Mouse (Mus musculus): ENCODE measurements around the gene 1700025G04Rik. TPM values are rescaled to one million over a fixed set of nuclear protein-coding genes. Genes with fewer than 3 reads are reported as not detected.
A peak's percentile ranks its signal among the peaks of the same experiment; 100 is the strongest.

The 1700025G04Rik gene
- total and polyA plus RNA-seq, 3 experiments, result 1.5 to 19.5 (median 12.8) TPM

DNA sequence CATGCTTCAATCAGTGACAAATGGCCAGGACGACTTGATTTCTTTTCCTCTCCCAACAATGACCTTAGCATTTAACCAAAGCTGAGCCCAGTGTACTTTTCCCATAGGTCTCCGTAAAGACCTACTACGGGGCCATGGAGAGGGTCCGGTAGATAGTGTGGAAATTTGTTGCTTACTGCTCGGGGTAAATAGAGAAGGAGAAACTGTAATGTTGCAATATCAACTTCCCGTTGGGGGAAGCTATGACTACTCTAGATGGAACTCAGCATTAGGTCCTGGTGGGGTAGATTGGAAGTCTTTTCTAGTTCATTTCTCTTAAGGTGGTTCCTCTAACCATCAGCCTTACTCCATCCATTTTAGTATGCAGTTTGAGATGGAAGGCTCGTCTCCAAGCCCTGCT is 270.7 kb downstream of the 1700025G04Rik start:
- dilution Hi-C loops (cut with MboI; ENCODE audit: extremely low pct_ligation_motif_present, extremely low pct_unique_long_range_greater_than_20kb, low sequenced_read_pairs), result no loop called here
- no peak overlapping the region for H3K27ac ChIP-seq (ENCODE audit: insufficient read depth, low read depth)
- H3K36me3 ChIP-seq (replicated peaks in 1 of 2; ENCODE audit: control insufficient read depth in 1 of 2, insufficient read depth in 1 of 2, low read length in 1 of 2), result peaks cover 34 to 57% of the 10 kb centered on the region in 2 experiments

GRCm38 (mm10) chr1:151816051-151816450 is 273.9 kb downstream of the 1700025G04Rik start:
- H3K27ac ChIP-seq (ENCODE audit: insufficient read depth, low read depth), result no peak overlapping the region
- no peak overlapping the region for H3K4me2 ChIP-seq (ENCODE audit: insufficient read depth, low read depth, poor library complexity, severe bottlenecking)
- H3K4me1 ChIP-seq (ENCODE audit: control insufficient read depth in 1 of 2, insufficient read depth in 2 of 2), result peaks cover 0 to 11% of the 10 kb centered on the region in 2 experiments; a peak in 2 of 4 replicates
- peak; percentile 61 for DNase-seq (ENCODE audit: extremely low read depth)
- H3K9ac ChIP-seq (ENCODE audit: insufficient read depth, low read depth), result no peak overlapping the region
- H3K4me3 ChIP-seq (replicated peaks in 1 of 3; ENCODE audit: low read depth in 2 of 3, low read length in 2 of 3, poor library complexity in 1 of 3), result no peak overlapping the region
- TF ChIP-seq NELFE (IDR thresholded peaks at IDR 0.05; ENCODE audit: low read depth, low read length) (no peak), IRF4 (IDR thresholded peaks at IDR 0.05; ENCODE audit: low read depth, low read length) (peak; percentile 71), MEF2A (IDR thresholded peaks at IDR 0.05; ENCODE audit: borderline replicate concordance, low read depth, low read length) (peak; percentile 93), JUN (IDR thresholded peaks at IDR 0.05; ENCODE audit: insufficient read depth, low read depth, low read length) (peak; percentile 67), JUND (conservative IDR thresholded peaks at IDR 0.05; ENCODE audit: low read depth, low read length) (peak; percentile 59), ZNF384 (IDR thresholded peaks at IDR 0.05; ENCODE audit: low read depth, low read length) (no peak)
- no peaks in the 10 kb centered on the region for H3K27me3 ChIP-seq (replicated peaks)
- in situ Hi-C loops (cut with MboI; ENCODE audit: low pct_ligation_motif_present, low pct_unique_long_range_greater_than_20kb, low sequenced_read_pairs), result loop anchor here (25.0 kb wide), 1 partner anchor 546 kb away; no protein-coding TSS in a partner anchor
- peaks cover 48 to 71% of the 10 kb centered on the region in 2 experiments for H3K36me3 ChIP-seq (replicated peaks in 1 of 2; ENCODE audit: control insufficient read depth in 1 of 2, insufficient read depth in 1 of 2, low read length in 1 of 2)
- dilution Hi-C loops (cut with MboI; ENCODE audit: extremely low pct_ligation_motif_present, extremely low pct_unique_long_range_greater_than_20kb, low sequenced_read_pairs), result no loop called here
- H3K79me2 ChIP-seq (replicated peaks; ENCODE audit: control insufficient read depth, extremely low read depth, insufficient read depth, poor library complexity, severe bottlenecking), result no peaks in the 10 kb centered on the region
- peaks cover 11% of the 10 kb centered on the region for H3K9me3 ChIP-seq (replicated peaks; ENCODE audit: low read length)

More for the DNA sequence above, 270.7 kb downstream of the 1700025G04Rik start:
- Histone ChIP-seq H3K4me2 (ENCODE audit: insufficient read depth, low read depth, poor library complexity, severe bottlenecking) (no peak overlapping the region), H3K4me3 (replicated peaks in 1 of 3; ENCODE audit: low read depth in 2 of 3, low read length in 2 of 3, poor library complexity in 1 of 3) (no peak overlapping the region), H3K79me2 (replicated peaks; ENCODE audit: control insufficient read depth, extremely low read depth, insufficient read depth, poor library complexity, severe bottlenecking) (no peaks in the 10 kb centered on the region), H3K4me1 (ENCODE audit: control insufficient read depth in 1 of 2, insufficient read depth in 2 of 2) (peaks cover 0 to 26% of the 10 kb centered on the region in 2 experiments; a peak in 2 of 4 replicates), H3K27me3 (replicated peaks) (no peaks in the 10 kb centered on the region), H3K9ac (ENCODE audit: insufficient read depth, low read depth) (no peak overlapping the region), H3K9me3 (replicated peaks; ENCODE audit: low read length) (peaks cover 11% of the 10 kb centered on the region)
- in situ Hi-C loops (cut with MboI; ENCODE audit: low pct_ligation_motif_present, low pct_unique_long_range_greater_than_20kb, low sequenced_read_pairs), result loop anchor here (25.0 kb wide), 1 partner anchor 543 kb away; no protein-coding TSS in a partner anchor
- TF ChIP-seq PAX5 (IDR thresholded peaks at IDR 0.05; ENCODE audit: low read length) (no peak), TCF12 (IDR thresholded peaks at IDR 0.05; ENCODE audit: low read depth, low read length) (no peak), USF1 (IDR thresholded peaks at IDR 0.05; ENCODE audit: low read depth, low read length) (no peak), CHD2 (IDR thresholded peaks at IDR 0.05; ENCODE audit: low read length) (no peak), MAX (IDR thresholded peaks at IDR 0.05; ENCODE audit: low read length) (no peak), RAD21 (IDR thresholded peaks at IDR 0.05; ENCODE audit: low read depth, low read length) (no peak), UBTF (IDR thresholded peaks at IDR 0.05; ENCODE audit: low read depth, low read length) (no peak), MAFK (IDR thresholded peaks at IDR 0.05; ENCODE audit: insufficient replicate concordance, low read length) (no peak), IRF4 (IDR thresholded peaks at IDR 0.05; ENCODE audit: low read depth, low read length) (no peak), TBP (conservative IDR thresholded peaks at IDR 0.05; ENCODE audit: low read depth, low read length) (no peak)
- DNase-seq (ENCODE audit: extremely low read depth), result no peak
